Mouse (Mus musculus) monocyte, adult 2 months (primary cell): ENCODE data around the gene Chchd6.

Experiments used
- DNase-seq, 2 experiments: peaks; one replicate each; pipeline ENCODE4 v3.0.0; 2022; ENCODE audit warnings: low spot score in 2 of 2, low read depth in 1 of 2

The Chchd6 gene

DNA sequence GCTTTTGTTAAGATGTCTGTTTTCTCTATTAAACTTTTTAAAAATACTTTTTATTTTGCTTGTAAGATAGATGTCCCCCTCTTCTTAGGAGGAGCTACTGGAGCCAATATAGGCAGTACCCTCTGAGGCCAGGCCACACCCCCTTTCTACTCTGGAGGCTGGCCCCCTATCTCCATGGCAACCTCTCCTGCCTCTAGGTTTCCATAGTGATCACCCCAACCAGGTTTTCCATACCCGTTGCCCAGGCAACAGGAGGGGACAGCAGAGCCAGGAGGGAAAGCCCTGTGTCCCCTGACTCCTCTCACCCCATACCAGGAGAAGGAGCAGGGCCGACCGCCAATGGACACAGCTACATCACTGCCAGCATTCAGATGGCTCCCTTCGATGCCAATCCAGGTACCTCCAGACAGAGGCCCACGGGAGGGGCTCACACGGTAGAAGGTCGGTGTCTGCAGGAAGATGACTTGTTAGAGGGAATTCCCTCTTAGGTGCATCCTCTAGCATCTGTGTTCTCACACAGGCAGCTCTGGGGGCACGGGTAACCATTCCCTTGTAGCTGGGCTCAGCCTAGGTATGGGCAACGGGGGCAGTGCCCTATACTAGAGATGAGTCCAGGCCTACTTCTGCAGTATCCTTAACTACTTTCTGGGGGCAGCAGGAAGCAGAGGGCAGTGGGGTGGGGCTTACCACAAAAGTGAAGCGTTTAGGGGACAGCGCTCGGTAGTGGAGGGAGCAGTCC lies 261.3 kb downstream of the Chchd6 start:
- no peak for DNase-seq
